Mouse (Mus musculus) midbrain, embryonic 16.5 days (tissue): ENCODE data around the gene Zfp111. TPM values are rescaled to one million over a fixed set of nuclear protein-coding genes. Genes with fewer than 3 reads are reported as not detected.

ENCODE experiments used
- ATAC-seq: fragments of 200-750 bp; cut with Nextera tagmentation; 2 replicates; pipeline ENCODE4 v1.8.0; 2017; ENCODE audit warnings: moderate TSS enrichment
- H3K27ac ChIP-seq: fragments of 300-500 bp; sonication (generic); 2 replicates; pipeline ENCODE4 v1.5.1; 2014; ENCODE audit warnings: mild to moderate bottlenecking, low read length, mixed read lengths
- H3K27me3 ChIP-seq: fragments of 300-500 bp; sonication (generic); 2 replicates; pipeline ENCODE4 v1.6.1; 2014; ENCODE audit warnings: low read depth, low read length, mixed read lengths; ENCODE audit not compliant: control insufficient read depth, insufficient read depth
- H3K36me3 ChIP-seq: fragments of 300-500 bp; sonication (generic); 2 replicates; pipeline ENCODE4 v1.6.1; 2014; ENCODE audit warnings: mild to moderate bottlenecking, low read length, moderate library complexity, mixed read lengths; ENCODE audit not compliant: control insufficient read depth, insufficient read depth
- H3K4me1 ChIP-seq: fragments of 300-500 bp; sonication (generic); 2 replicates; pipeline ENCODE4 v1.6.1; 2014; ENCODE audit warnings: mild to moderate bottlenecking, low read length, mixed read lengths; ENCODE audit not compliant: control insufficient read depth, insufficient read depth
- H3K4me2 ChIP-seq: fragments of 300-500 bp; sonication (generic); 2 replicates; pipeline ENCODE4 v1.6.1; 2014; ENCODE audit warnings: mild to moderate bottlenecking, low read length, mixed read lengths
- H3K4me3 ChIP-seq: fragments of 300-500 bp; sonication (generic); 2 replicates; pipeline ENCODE4 v1.5.1; 2014; ENCODE audit warnings: low read depth, mild to moderate bottlenecking, low read length, moderate library complexity, mixed read lengths
- H3K9ac ChIP-seq: fragments of 300-500 bp; sonication (generic); 2 replicates; pipeline ENCODE4 v1.6.1; 2014; ENCODE audit warnings: low read depth, low read length, mixed read lengths
- H3K9me3 ChIP-seq: fragments of 300-500 bp; sonication (generic); replicated peaks from 2 replicates; pipeline ENCODE4 v1.6.1; 2014; ENCODE audit warnings: mild to moderate bottlenecking, low read length, mixed read lengths; ENCODE audit not compliant: control insufficient read depth, poor library complexity, severe bottlenecking
- WGBS: fragments of 180-500 bp; shearing (Covaris S2); extraction: QIAGEN DNeasy Blood & Tissue Kit; methylation state at CpG from one replicate; pipeline ENCODE4 v1.1.7; 2014; 5-methylcytosine and 5-hydroxymethylcytosine counted together
- polyA plus RNA-seq: library from polyadenylated mRNA; unstranded; fragments of >200 nt; fragmentation: Nextera tagmentation; extraction: Ambion mirVana; gene quantifications from 2 replicates; pipeline ENCODE4 v1.2.1, GENCODE M21; 2015

Zfp111 gene
- polyA plus RNA-seq, 1 experiment from 2014 or later: 5.4 TPM

GRCm38 (mm10) chr7:24172191-24172590 is 39.1 kb downstream of the Zfp111 start:
- Histone ChIP-seq H3K9ac (no peak overlapping the region), H3K4me2 (no peak overlapping the region), H3K27me3 (no peaks in the 10 kb centered on the region), H3K36me3 (no peaks in the 10 kb centered on the region), H3K4me3 (no peak overlapping the region), H3K9me3 (no peaks in the 10 kb centered on the region), H3K4me1 (peaks cover 6% of the 10 kb centered on the region; the same call in 1 of the 2 replicates), H3K27ac (no peak overlapping the region)
- 59% methylated on average over 4 of the region's 4 CpGs for WGBS
- ATAC-seq: no peak

- WGBS: 6% methylated on average over 1 of the region's 1 CpGs
- no peak for ATAC-seq
- H3K9ac ChIP-seq: no peak overlapping the region
Observed at GRCm38 (mm10) chr7:24153272-24153671, 58.0 kb downstream of the Zfp111 start.

More at GRCm38 (mm10) chr7:24153272-24153671, 58.0 kb downstream of the Zfp111 start:
- H3K4me1 ChIP-seq: no peaks in the 10 kb centered on the region
- no peak overlapping the region for H3K4me2 ChIP-seq
- no peaks in the 10 kb centered on the region for H3K27me3 ChIP-seq
- H3K9me3 ChIP-seq: peaks cover 3% of the 10 kb centered on the region
- H3K4me3 ChIP-seq: no peak overlapping the region
- H3K27ac ChIP-seq: no peak overlapping the region
- H3K36me3 ChIP-seq: no peaks in the 10 kb centered on the region

Other genes starting within 250 kb of the Zfp111 start
- not detected in 2 replicates for gene Vmn1r181, start 236.8 kb downstream of the Zfp111 start, polyA plus RNA-seq
- not detected in 2 replicates for gene V1rd19, start 209.8 kb downstream of the Zfp111 start, polyA plus RNA-seq
- not detected in 2 replicates for gene Vmn1r183, start 158.2 kb downstream of the Zfp111 start, polyA plus RNA-seq
- 41.9 and 44.2 TPM in 2 replicates for gene Zfp180, start 129.5 kb downstream of the Zfp111 start, polyA plus RNA-seq
- 11.2 and 12.1 TPM in 2 replicates for gene Zfp112, start 99.1 kb downstream of the Zfp111 start, polyA plus RNA-seq
- 23.0 and 24.5 TPM in 2 replicates for gene Zfp235, start 77.3 kb downstream of the Zfp111 start, polyA plus RNA-seq
- gene Zfp114, start 36.4 kb downstream of the Zfp111 start, polyA plus RNA-seq: 4.8 and 5.3 TPM in 2 replicates
- gene Zfp109, start 26.1 kb upstream of the Zfp111 start, polyA plus RNA-seq: 4.3 and 5.5 TPM in 2 replicates
- gene Zfp108, start 43.4 kb upstream of the Zfp111 start, polyA plus RNA-seq: 6.7 and 6.9 TPM in 2 replicates
- gene Zfp93, start 59.0 kb upstream of the Zfp111 start, polyA plus RNA-seq: 7.1 and 7.5 TPM in 2 replicates
- gene Zfp61, start 89.8 kb upstream of the Zfp111 start, polyA plus RNA-seq: 46.2 and 46.3 TPM in 2 replicates
- 22.2 and 23.1 TPM in 2 replicates for gene Zfp94, start 105.2 kb upstream of the Zfp111 start, polyA plus RNA-seq
- gene Tescl, start 122.5 kb upstream of the Zfp111 start, polyA plus RNA-seq: 0.29 TPM in 1 of 2 replicates, not detected in the other
- gene Lypd5, start 137.8 kb upstream of the Zfp111 start, polyA plus RNA-seq: not detected in 2 replicates
- 0.81 and 0.84 TPM in 2 replicates for gene Kcnn4, start 158.8 kb upstream of the Zfp111 start, polyA plus RNA-seq
- 38.3 and 39.4 TPM in 2 replicates for gene Smg9, start 188.2 kb upstream of the Zfp111 start, polyA plus RNA-seq
- not detected in 2 replicates for gene Irgc1, start 240.9 kb upstream of the Zfp111 start, polyA plus RNA-seq